In the genomic region with DNA sequence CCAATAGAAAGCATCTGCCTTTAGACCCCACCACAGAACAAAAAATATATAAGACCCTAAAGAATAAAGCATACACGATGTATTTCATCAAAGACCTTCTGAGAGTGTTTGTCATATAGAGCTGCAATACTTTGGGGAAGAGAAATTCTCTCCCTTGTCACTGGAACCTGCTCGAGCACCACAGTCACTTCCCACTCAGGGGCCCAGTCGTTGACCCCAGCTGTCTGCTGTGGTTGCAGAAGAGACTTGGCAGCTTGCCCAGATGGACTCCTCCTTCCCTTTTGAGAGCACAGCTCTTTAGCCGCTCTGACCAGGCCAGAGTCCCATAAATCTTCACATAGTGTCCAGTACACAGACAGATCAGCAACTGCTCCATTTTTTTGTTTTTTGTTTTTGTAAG, we compare ENCODE assay signal across 9 mouse cellular contexts. TPM values are rescaled to one million over a fixed set of nuclear protein-coding genes. Genes with fewer than 3 reads are reported as not detected.
DNase-seq lines count a peak whose midpoint lies in the region; ATAC-seq and TF ChIP-seq lines count a peak whose summit lies in the region.
"Had no signal": no experiment of that assay in that cellular context is flagged by ENCODE, and none has a peak within 500 bp of the region (broad histone marks: within the 10 kb centered on the region; RNA-seq: fewer than 3 reads in every experiment).

No protein-coding gene starts in this region.

- H3K4me1 ChIP-seq in hindbrain, embryonic 16.5 days (ENCODE audit: control insufficient read depth, insufficient read depth, low read depth, low read length), result no peaks in the 10 kb centered on the region
- H3K4me1 ChIP-seq in hindbrain, embryonic 12.5 days, result 0 out of 2 replicates have a peak, but pooled peaks cover 3% of the 10 kb centered on the region
- H3K4me1 ChIP-seq in kidney, embryonic 15.5 days, result peaks cover 7% of the 10 kb centered on the region
- H3K4me1 ChIP-seq in liver, embryonic 14.5 days (replicated peaks; ENCODE audit: control insufficient read depth in 2 of 2, insufficient read depth in 2 of 2, low read length in 1 of 2), result peaks cover 12 to 19% of the 10 kb centered on the region in 2 experiments

- H3K36me3 ChIP-seq in hindbrain, embryonic 16.5 days (ENCODE audit: control insufficient read depth, insufficient read depth, low read length), result no peaks in the 10 kb centered on the region
- no peaks in the 10 kb centered on the region for H3K36me3 ChIP-seq in hindbrain, embryonic 12.5 days
- no peaks in the 10 kb centered on the region for H3K36me3 ChIP-seq in kidney, embryonic 15.5 days
- no peaks in the 10 kb centered on the region for H3K36me3 ChIP-seq in liver, embryonic 14.5 days (replicated peaks; ENCODE audit: control insufficient read depth, insufficient read depth, low read depth)

- 0 out of 2 replicates have a peak, but pooled peaks have one; percentile 48 for ATAC-seq in hindbrain, embryonic 16.5 days
- ATAC-seq in hindbrain, embryonic 12.5 days (ENCODE audit: low FRiP score), result no peak
- ATAC-seq in granulocyte monocyte progenitor cell, adult 5-6 weeks (replicated peaks; ENCODE audit: poor library complexity, severe bottlenecking), result peak; percentile 97
- peak; percentile 95 for ATAC-seq in kidney, embryonic 15.5 days (replicated peaks; ENCODE audit: low FRiP score)
- peak; percentile 70 for ATAC-seq in liver, embryonic 14.5 days (ENCODE audit: insufficient read depth)

- H3K4me2 ChIP-seq in hindbrain, embryonic 16.5 days (ENCODE audit: low read length), result no peak overlapping the region
- no peak overlapping the region for H3K4me2 ChIP-seq in hindbrain, embryonic 12.5 days (replicated peaks)
- no peak overlapping the region for H3K4me2 ChIP-seq in kidney, embryonic 15.5 days
- no peak overlapping the region; the same call in 1 of the 2 replicates for H3K4me2 ChIP-seq in liver, embryonic 14.5 days (ENCODE audit: low read depth)

- TF ChIP-seq CTCF in liver, embryonic 14.5 days (IDR thresholded peaks at IDR 0.05; ENCODE audit: low read depth), result no peak

- no peaks in the 10 kb centered on the region for H3K27me3 ChIP-seq in hindbrain, embryonic 16.5 days (replicated peaks; ENCODE audit: control insufficient read depth, insufficient read depth, low read length)
- no peaks in the 10 kb centered on the region for H3K27me3 ChIP-seq in hindbrain, embryonic 12.5 days
- no peaks in the 10 kb centered on the region for H3K27me3 ChIP-seq in kidney, embryonic 15.5 days
- H3K27me3 ChIP-seq in liver, embryonic 14.5 days (ENCODE audit: control insufficient read depth, insufficient read depth, low read length), result no peaks in the 10 kb centered on the region

- no peak overlapping the region for H3K27ac ChIP-seq in hindbrain, embryonic 16.5 days (ENCODE audit: low read depth, low read length)
- H3K27ac ChIP-seq in hindbrain, embryonic 12.5 days, result no peak overlapping the region
- H3K27ac ChIP-seq in kidney, embryonic 15.5 days, result no peak overlapping the region; the same call in 1 of the 2 replicates
- no peak overlapping the region for H3K27ac ChIP-seq in liver, embryonic 14.5 days
- H3K27ac ChIP-seq: layer of hippocampus, adult 2 months had no signal

- H3K9ac ChIP-seq in hindbrain, embryonic 16.5 days (ENCODE audit: low read depth, low read length), result no peak overlapping the region
- H3K9ac ChIP-seq in hindbrain, embryonic 12.5 days, result no peak overlapping the region
- no peak overlapping the region for H3K9ac ChIP-seq in kidney, embryonic 15.5 days
- H3K9ac ChIP-seq in liver, embryonic 14.5 days (replicated peaks), result no peak overlapping the region

- 19% methylated on average over 4 of the region's 4 CpGs for WGBS in hindbrain, embryonic 16.5 days
- 40% methylated on average over 4 of the region's 4 CpGs for WGBS in hindbrain, embryonic 12.5 days
- WGBS in kidney, embryonic 15.5 days, result 11% methylated on average over 4 of the region's 4 CpGs
- WGBS in liver, embryonic 14.5 days (ENCODE audit: insufficient replicate concordance), result 0% methylated on average over 4 of the region's 4 CpGs

- no peak overlapping the region for H3K4me3 ChIP-seq in hindbrain, embryonic 16.5 days (ENCODE audit: low read length)
- H3K4me3 ChIP-seq in hindbrain, embryonic 12.5 days, result no peak overlapping the region
- H3K4me3 ChIP-seq in kidney, embryonic 15.5 days (replicated peaks), result no peak overlapping the region
- H3K4me3 ChIP-seq in liver, embryonic 14.5 days (ENCODE audit: insufficient read depth in 1 of 2, low read depth in 2 of 2, low read length in 2 of 2), result no peak overlapping the region
- H3K4me3 ChIP-seq: layer of hippocampus, adult 2 months had no signal

- no peak for TF ChIP-seq EP300 in liver, embryonic 14.5 days (IDR thresholded peaks at IDR 0.05; ENCODE audit: low read depth)

- peak; percentile 66 to 80 for DNase-seq in adrenal gland, adult (ENCODE audit: inconsistent age in 2 of 2, low spot score in 1 of 2)
- peak in 2 of 3 experiments; percentile 12 to 51 for DNase-seq in liver, embryonic 14.5 days (ENCODE audit: low read depth in 3 of 3, low spot score in 3 of 3)
- peak; percentile 53 for DNase-seq in ovary, postnatal 14 days (ENCODE audit: low spot score)
- DNase-seq in urinary bladder, postnatal 36 days (ENCODE audit: low spot score in 2 of 2), result peak; percentile 22 to 60

- H3K9me3 ChIP-seq in hindbrain, embryonic 16.5 days (ENCODE audit: control insufficient read depth, low read length), result no peaks in the 10 kb centered on the region
- no peaks in the 10 kb centered on the region for H3K9me3 ChIP-seq in hindbrain, embryonic 12.5 days (replicated peaks)
- no peaks in the 10 kb centered on the region for H3K9me3 ChIP-seq in kidney, embryonic 15.5 days (replicated peaks)
- no peaks in the 10 kb centered on the region for H3K9me3 ChIP-seq in liver, embryonic 14.5 days (ENCODE audit: control insufficient read depth, low read length)

RNA-seq across cellular contexts. Expression of gene Ccr3, which starts 15.9 kb away (rescaled TPM):
- not detected in 2 replicates for polyA plus RNA-seq in hindbrain, embryonic 16.5 days (2015; fragmentation: Nextera tagmentation; extraction: Ambion mirVana)
- polyA plus RNA-seq in hindbrain, embryonic 12.5 days (2016; fragmentation: Nextera tagmentation; extraction: Ambion mirVana), result not detected in 2 replicates
- not detected in 2 replicates for total RNA-seq in granulocyte monocyte progenitor cell, adult 5-6 weeks (2014; fragmentation: Nextera tagmentation)
- total RNA-seq in granulocyte monocyte progenitor cell, adult 5-6 weeks (2017), result 0.36 and 0.73 TPM in 2 replicates
- 0.08 and 0.15 TPM in 2 replicates for polyA plus RNA-seq in kidney, embryonic 15.5 days (2015; fragmentation: Nextera tagmentation; extraction: Ambion mirVana)
- polyA plus RNA-seq in liver, embryonic 14.5 days (2012; rRNA removed), result 0.02 and 0.07 TPM in 2 replicates
- 0.05 and 0.13 TPM in 2 replicates for polyA plus RNA-seq in liver, embryonic 14.5 days (2014; fragmentation: Nextera tagmentation; extraction: Ambion mirVana)
- total RNA-seq: layer of hippocampus, adult 2 months had no signal

RNA-seq across cellular contexts. Expression of gene Ccr1l1, which starts 59.5 kb away (rescaled TPM):
- polyA plus RNA-seq in hindbrain, embryonic 16.5 days (2015; fragmentation: Nextera tagmentation; extraction: Ambion mirVana), result not detected in 2 replicates
- not detected in 2 replicates for polyA plus RNA-seq in hindbrain, embryonic 12.5 days (2016; fragmentation: Nextera tagmentation; extraction: Ambion mirVana)
- total RNA-seq in granulocyte monocyte progenitor cell, adult 5-6 weeks (2014; fragmentation: Nextera tagmentation), result not detected in 2 replicates
- total RNA-seq in granulocyte monocyte progenitor cell, adult 5-6 weeks (2017), result not detected in 2 replicates
- not detected in 2 replicates for polyA plus RNA-seq in kidney, embryonic 15.5 days (2015; fragmentation: Nextera tagmentation; extraction: Ambion mirVana)
- polyA plus RNA-seq in liver, embryonic 14.5 days (2012; rRNA removed), result 0.04 TPM in 1 of 2 replicates, not detected in the other
- not detected in 2 replicates for polyA plus RNA-seq in liver, embryonic 14.5 days (2014; fragmentation: Nextera tagmentation; extraction: Ambion mirVana)
- total RNA-seq: layer of hippocampus, adult 2 months had no signal
